Mouse (Mus musculus) heart, adult 8-10 months (tissue): ENCODE measurements around the gene Crispld2. TPM values are rescaled to one million over a fixed set of nuclear protein-coding genes. Genes with fewer than 3 reads are reported as not detected.

Experiments used
- DNase-seq: peaks from one replicate; pipeline ENCODE4 v3.0.0; 2022; ENCODE audit warnings: low spot score
- total RNA-seq, 4 experiments: library from RNA; stranded (reverse); gene quantifications; 2 replicates each; pipeline ENCODE4 v1.2.4; 2022

Gene Crispld2
- total RNA-seq, 4 experiments from 2014 or later: 20.9 to 28.7 (median 27.4) TPM

DNA sequence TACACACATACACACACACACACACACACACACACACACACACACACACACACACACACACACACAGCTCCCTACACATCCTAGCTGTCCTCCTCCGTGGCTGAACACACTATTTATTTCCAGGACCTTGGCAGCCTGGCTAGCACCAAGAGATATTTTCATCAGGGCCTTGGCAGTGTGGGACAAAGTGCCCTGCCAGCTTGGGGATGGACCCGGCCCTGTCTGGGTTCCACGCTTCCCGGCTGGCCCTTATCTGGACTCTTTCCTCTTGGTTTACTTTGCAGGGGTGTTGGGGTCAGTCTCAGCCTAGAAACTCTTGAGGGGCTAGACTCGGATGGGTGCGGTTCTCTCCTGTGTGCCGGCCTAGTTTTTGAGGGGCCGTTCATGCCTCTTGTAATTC, 8.2 kb downstream of the Crispld2 start:
- DNase-seq: peak; percentile 48

DNA sequence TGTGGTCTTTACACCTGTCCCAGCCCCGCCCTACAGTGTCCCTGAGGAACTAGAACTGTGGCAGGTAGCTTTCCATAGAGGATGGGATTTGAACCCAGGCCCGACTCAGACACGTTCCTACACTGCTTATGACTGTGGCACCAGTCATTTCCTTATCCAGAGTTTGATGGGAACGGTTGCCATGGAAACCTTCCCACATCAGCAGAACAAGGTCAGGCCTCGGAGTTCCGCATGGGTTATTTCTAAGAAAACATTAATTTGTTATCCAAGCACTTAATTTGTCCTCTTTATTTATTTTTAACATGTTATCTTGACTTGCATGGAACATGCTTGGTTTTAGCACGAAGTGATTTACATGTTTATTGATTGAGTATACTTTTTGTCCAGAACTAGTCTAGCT, 9.5 kb downstream of the Crispld2 start:
- DNase-seq: no peak

DNA sequence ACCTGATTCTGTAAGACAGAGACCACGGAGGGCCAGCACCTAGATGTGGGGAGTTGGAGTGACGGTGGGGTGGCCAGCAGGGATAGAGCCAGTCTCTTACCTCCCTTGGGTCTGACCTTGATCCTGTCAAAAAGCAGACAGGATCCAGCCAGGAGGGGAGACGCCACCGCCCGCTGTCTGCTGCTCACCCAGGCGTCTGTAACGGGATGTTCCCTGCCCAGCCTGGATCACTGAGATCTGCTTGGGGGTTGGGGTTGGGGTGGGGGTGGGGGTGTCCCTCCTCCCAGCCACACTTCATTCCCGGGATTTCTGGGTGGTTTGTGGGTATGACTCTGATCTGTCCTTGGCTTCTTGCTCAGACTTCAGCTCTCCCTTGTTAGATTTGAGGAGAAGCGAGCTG, 10.1 kb downstream of the Crispld2 start:
- no peak for DNase-seq

DNA sequence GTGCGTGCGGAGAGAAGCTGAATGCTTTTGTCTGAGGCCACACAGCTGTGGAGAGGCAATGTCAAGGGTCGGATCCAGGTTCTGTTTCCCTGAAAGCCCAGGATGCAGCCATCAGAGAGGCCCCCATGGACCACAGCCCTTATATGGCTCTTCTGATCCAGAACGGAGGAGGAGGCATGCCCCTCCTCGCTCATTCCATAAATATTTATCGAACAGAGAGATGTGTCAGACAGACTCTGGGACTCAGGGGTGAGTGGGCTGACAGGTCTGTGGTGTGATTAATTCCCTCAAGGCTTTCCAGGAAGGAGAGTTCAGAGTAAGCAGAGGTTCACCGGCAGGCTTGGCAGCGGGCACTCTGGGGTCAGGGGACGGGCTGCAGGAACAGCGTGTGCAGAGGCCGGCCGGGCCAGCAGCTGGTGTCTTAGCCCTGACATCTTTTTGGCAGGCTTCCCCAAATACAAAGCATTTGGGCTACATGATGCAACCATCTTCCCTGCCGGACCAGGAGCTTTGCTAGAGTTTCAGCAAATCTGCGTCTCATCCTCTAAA, 12.0 kb downstream of the Crispld2 start:
- DNase-seq: peak; percentile 50

DNA sequence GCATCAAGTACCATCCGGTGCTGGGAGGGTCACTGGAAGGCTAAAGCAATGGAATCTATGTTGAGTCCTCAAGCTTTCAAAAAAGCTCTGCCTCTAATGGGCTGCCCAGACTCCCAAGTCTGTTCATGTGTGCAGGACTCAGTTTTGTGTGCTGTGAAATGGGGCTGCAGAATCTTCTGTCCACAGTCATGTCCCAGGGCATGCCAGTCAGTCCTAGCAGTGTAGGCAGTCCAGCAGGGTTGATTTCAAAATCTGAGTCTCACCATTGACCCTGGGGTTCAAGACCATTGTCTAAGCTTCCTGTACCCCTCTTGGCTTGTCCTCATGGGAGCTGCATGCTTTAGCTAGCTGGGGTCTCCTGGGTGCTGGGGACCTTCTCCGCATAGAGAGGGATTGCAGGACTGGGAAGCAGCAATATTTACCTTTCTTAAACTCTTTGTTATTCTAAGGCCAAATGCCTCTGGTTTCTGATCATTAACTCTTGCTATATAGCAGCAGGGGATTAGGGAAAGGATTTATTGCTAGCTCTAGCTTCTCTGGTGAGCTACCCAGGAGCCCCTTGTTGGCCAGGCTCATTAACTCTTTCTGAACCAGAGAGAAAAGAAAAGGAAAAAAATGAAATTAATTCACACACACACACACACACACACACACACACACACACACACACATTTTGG, 12.6 kb downstream of the Crispld2 start:
- no peak for DNase-seq

DNA sequence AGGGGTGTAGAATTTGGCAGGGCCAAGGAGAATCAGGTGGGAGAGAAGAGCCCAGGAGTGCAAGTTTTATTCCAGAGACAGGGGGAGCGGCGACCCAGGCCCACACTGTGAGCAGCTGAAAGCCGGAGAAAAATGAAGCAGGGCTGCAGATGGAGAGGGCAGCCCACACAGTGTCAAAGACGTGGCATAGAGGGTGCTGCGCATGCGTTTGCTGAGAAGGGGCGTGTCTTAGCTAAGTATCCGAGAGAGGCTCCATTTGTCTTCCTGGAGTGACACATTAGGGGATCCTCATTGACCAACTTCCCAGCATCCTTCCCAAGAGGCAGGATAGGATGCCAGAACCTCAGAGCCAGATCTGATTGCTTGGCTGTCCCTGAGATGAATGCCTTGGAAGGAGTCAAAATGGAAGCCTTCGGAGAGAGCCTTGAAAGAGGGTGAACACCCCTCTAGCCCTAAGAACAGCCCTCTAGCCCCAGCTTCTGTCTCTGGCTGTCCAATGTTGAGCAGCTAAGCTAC, 14.5 kb downstream of the Crispld2 start:
- peak; percentile 38 for DNase-seq

DNA sequence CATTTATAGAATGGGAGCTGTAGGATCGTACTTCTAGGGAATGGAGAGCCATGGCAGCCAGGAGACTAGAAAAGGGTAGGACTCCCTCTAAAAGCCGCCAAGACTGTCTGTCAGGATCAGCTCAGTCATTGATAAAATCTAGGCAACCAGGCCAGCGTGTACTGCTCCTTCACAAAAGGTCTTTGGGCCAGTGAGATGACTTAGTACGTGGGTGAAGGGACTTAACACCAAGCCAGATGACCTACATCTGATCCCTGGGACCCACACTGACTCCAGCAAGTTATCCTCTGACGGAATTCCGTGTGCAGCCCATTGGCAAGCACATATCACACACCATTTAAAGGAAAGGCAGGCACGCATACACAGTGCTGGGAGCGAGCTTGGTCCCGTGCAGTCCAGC, 14.9 kb downstream of the Crispld2 start:
- peak; percentile 40 for DNase-seq

DNA sequence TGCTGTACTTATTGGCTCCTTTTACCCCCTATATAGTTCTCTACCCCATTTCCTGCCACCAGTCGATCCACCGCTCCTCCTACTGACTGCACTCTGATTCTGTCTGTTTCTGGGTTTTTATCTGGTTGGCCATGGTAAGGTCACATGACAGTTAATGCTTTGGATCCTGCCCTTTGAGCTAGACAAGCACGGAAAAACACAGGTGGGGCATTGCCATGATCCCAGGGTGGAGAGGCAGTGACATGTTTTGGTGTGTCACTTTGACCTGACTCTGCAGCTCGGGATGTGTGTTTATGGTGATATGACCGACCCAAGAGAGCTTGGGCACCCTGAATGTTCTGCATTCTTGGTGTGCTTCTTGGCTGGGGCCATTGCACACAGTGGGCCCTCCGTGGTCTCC, 17.0 kb downstream of the Crispld2 start:
- DNase-seq: no peak

DNA sequence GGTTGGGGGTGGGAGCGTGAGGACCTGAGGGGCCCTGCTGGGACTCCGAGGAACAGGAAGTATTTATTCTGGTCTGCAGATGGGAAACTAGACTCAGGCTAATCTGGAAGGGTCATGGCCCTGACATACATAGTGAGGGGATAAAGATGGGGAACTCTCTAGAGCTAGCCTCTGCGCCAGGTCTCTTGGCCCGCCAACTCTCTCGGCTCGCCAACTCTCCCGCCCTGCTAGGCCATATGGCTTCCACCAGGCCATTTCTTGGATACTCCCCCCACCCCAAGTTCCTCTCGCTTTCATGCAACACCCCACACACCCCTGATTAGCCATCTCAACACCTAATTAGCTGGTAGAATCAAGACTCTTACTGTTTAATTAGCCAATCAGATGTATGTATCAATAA, 20.3 kb downstream of the Crispld2 start:
- DNase-seq: no peak

DNA sequence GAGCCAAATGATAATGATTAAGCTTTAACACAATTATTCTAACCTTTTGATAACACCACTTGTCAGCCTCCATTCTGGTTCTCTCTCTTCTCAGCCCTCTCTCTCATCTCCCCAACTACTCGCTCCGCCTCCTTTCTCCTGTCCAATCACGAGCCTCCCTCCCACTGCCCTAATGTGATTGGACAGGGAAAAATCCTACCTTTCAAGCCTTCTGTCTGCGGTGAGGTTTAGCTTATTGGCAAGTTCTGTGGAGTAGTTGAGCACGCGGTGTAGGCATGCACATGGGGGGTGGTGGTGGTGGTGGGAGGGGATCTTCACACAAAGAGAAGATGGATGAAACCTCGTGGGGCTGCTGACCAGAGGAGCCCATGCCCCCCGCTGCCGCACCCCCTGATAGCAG, 20.7 kb downstream of the Crispld2 start:
- DNase-seq: no peak

DNA sequence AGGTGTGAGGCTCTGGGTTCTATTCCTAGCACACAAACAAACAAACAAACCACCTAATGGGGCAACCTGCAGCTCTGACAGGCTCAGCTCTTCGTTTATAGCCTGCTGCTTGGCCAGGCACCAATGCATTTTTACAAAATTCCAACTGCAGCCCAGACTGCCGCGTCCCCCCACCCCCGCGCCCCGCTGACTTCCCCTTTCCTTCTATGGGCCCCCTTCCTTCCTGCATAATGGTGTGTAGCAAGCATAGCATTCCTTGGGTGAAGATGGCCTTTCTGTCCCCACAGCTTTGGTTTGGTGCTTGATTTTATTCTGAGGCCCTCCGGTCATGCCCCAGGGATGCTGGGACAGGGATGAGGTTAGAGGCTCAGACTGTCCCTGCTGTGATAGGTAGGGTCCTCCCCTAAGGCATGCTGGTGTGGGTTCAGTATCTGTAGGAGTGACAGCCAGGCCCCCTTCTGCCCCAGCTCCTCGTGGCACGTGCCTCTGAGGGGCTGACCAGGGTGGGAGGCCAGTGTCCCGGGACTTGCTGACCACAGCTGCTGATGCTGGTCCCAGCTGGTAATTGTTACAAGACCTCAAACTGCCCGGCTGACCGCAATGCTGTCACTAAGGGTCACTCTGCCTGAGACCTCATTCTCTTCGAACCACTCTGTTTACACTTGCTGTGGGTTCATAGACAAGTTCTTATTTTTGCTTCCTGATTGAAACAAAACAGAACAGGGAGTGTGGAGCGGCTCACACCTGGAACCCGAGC, 22.2 kb downstream of the Crispld2 start:
- DNase-seq: no peak

DNA sequence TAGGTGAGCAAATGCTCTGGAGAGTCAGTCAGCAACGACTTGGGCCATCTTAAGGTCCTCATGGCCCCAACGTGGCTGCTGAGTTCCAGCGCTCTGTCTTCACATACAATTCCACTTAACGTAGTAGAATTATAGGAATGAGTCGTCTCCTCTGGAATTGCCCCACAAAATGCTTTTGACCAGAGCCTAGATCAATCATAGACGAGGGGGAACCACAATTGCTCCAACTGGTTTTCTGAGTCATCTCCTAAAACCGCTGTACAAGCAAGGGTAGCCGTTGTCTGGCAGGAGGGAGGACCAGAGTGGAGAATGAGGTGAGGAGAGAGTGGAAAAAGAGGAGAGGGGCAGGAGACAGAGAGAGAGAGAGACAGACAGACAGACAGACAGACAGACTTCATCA, 23.7 kb downstream of the Crispld2 start:
- DNase-seq: no peak

DNA sequence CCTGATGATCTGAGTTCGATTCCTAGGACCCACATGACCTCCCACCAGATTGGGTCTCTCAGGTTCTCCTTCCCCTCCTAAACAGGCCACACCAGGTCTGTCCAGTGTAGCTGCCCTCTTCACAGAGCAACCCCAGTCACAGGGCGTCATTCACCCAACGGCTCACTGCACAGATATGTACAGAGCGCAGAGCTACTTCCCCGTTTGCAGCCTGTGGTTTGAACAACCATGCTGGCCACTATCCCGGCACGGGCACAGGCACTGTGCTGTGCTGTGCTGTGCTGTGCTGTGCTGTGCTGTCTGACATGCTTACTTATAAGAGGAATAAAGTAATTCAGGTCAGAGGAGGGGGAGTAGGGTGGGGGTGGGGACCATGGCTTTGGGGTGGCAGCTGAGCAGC, 24.2 kb downstream of the Crispld2 start:
- DNase-seq: no peak

DNA sequence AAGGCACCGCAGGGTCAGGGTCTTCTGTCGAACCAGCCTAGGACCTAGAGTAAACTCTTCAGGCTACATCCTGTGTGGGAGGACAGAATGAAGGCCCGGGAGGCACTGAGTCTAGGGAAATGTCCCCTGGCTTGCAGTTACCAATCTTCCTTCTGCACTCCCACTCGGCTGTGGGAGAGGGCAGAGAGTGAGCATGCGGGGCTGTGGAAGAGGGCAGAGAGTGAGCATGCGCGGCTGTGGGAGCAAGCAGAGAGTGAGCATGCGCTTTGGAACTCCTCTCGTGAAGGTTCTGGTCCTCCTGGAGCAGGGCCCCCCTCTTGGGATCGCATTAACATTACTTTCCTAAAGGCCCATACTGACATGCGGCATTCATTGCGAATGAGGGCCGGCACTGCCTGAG, 25.1 kb downstream of the Crispld2 start:
- DNase-seq: no peak

DNA sequence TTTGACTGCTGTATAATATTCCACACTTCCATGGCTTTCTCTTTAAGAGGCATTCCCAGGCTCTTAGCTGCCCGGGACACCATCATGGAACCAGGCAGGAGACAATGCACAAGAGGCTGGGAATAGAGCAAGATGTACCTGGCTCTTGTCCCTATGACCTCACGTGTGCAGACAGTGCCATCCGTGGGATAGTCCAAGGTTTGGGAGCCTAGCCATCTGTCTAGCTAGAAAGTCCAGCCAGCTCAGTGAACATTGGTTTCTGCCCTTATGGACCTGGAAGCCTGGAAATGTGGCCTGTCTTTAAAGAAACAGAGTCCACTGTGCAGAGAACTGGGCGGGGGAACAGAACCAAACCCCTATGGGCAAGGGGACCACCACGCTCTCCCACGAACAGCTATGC, 25.5 kb downstream of the Crispld2 start:
- no peak for DNase-seq

DNA sequence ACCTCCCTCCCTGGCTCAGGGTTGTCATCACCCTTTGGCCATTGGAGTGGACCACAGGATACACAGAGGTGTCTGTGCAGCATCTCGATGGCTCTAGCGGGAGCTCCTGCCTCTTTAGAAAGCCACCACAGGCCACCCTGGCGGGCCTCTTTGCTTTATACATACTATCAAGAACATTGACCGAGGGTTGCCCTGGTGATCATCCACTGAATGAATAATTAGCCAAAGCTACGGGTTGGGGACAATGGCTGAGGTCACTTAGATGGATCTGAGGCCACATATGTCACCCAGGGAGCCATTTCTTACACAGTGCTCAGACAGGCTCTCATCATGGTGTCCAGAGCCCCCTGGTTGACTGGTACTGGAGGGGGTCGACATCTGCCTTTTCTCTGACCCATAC, 26.1 kb downstream of the Crispld2 start:
- DNase-seq: no peak

DNA sequence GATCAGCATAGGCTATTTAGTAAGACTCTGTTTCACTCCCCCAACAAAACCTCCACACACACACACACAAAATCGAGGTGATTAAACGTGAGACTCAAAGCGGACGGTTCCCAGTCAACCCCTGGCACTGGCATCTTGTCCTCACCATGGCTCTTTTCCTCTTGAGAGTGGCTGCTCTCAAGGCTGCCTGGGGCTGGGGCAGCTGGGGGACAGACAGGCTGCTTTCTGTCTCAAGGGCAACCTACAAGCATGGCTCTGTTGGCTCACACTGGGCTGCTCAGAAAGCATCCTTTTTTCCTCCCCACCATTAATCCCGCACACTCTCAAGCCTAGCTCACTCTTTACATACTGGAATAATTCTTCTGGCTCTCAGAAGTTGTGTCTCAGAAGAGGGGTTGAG, 27.1 kb downstream of the Crispld2 start:
- no peak for DNase-seq

DNA sequence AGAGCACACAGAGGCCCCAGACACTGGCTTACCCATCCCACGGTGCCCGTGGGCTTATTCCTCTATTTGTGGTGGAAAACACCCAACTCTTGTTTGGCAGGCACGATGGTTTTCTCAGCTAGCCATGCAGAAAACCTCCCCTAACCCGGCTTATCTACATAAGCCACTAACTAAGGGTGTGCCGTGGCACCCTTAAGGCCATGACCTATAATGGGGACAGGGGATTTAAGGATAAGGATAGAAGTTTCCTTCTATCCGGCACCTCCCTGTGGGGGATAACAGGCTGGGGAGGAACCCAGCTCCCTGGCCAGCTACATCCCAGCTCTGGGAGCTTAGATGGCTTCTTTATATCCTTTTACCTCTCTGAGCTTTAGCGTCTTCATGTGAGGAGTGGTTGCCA, 28.1 kb downstream of the Crispld2 start:
- DNase-seq: no peak

DNA sequence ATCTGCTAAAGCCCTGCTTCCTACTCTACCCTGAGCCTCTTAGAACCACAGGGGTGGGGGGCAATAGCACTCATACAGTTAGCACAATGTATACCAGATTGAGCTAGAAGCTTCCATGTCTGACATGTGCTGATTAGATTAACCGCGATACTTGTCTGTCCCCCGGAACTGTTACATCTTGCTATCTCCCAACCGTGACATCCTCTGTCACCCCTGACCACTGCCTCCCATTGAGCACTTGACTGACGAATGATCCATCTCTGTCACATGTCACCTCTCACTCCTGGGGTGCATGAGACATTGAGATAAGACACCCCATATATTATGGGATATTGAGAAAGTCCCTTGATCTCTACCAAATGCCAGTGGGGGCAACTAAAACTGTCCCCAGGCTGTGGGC, 34.0 kb downstream of the Crispld2 start:
- no peak for DNase-seq

DNA sequence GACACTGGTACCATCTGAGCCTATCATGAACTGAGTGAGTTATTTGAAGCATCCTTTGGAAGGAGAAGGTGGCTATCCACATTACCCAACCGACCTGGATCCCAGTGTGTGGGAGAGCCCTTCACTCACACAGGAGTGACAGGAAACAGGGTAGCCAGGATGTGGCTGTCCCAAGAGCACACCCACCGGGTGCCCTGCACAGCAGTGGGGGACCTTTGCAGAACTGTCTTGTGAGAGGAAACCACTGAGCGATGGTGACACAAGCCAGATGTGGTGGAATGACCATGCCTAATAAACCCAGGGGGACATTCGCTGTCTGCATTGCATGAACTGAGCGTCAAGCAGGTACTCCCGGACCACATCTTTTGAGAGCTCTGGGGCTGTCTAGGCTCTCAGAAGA, 34.8 kb downstream of the Crispld2 start:
- no peak for DNase-seq

DNA sequence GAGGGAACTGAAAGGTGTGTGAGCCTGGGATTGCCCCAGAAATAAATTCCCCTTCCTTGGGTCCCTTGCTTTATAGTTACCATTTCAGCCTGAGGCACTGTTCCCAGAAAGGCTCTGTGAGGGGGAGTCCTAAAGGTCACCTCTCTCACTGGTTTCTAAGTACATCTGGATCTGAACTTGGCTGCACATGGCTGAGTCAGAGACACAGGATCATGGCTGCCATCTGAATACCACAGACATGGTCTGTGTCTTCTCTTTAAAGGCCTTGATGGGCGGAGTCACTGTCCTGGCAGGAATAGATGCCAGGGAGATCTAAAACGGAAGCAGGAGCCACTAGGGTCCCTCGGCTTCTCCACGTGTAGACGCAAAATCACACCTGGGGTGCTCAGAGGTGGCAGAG, 38.2 kb downstream of the Crispld2 start:
- no peak for DNase-seq

DNA sequence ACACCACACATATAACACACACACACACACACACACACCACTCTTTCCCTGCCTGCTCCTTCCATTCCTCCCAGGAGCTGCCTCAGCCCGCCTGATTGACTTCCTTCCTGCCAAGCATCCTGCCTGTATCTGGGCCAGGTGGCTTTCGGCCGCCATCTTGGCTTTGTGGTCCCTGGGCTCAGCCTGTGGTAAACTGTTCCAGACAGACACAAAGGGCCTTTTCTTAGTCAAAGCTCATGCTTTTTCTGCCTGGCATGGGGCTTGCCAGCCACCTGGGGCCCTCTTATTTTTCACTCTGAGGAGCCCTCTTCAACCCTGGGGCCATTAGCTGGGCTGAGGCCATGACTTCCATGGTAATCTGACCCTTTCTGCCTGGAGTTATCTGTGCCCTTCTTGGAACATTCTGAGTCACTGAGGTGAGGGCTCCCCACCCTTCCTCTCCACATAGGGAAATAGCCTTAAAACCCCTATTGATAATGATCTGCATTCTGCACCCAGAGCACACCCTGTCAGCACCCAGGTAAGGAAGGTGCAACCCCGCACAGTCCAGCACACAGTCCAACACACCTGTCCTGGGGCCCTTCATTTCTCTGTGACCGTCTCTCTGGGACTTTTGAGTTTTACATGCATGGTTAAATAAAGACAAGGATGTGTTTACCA, 40.4 kb downstream of the Crispld2 start:
- DNase-seq: no peak

DNA sequence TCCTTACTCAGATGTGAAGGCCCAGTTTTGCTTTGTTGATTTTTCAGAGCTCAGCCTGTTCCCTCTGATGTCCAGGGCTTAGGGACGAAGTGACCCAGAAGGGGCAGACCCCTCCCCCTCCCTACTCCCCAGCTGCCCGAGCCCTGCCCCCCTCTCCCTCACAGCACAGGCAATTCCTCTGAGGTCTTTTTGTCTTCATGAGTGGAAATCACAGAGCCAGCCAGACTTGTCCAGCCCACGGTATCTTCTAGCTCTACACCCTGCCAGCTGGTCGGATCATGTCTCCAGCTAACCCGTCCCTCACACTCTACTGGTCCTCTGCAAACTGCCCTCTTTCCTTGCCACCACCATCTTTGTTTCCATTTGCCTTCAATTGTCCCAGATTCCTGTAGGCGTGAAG, 42.2 kb downstream of the Crispld2 start:
- DNase-seq: no peak
